Mouse (Mus musculus) c-Kit-negative CD71-positive TER-119-positive erythroid progenitor cells, embryonic 14.5 days (primary cell): ENCODE data around the gene Fam117a.

Source experiments
- DNase-seq: peaks from one replicate; pipeline ENCODE4 v3.0.0-alpha.2; 2013; ENCODE audit warnings: low read depth, low spot score

Fam117a gene

DNA sequence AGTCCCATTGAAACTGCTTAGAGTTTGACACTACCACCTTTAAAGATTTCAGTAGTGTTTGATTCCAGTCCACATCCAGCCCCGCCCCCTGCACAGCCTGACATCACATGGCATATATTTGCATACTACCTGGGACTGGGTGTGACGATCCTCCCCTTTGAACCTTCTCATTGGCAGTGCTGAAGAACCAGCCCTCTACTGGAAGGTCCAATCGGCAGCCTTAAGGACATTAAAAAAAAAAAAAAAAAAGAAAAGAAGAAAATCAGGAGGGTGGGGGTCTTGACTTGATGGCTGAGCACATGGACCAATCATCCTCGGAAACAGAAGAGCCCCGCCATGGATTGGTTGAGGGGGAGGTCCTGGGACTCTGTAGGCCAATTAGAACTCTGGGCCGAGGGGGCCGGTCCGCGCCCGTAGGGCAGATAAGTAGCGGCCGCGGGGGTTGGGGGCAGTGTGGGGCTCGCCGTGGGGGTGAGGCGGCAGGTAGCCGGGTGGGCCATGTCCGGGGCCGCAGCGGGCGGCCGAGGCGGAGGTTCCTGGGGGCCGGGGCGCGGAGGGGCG is at the start of gene Fam117a:
Gene Fam117a, plus strand, starts transcription at position 451 of the 561 bp plus-strand sequence.
- peak; percentile 74 for DNase-seq

DNA sequence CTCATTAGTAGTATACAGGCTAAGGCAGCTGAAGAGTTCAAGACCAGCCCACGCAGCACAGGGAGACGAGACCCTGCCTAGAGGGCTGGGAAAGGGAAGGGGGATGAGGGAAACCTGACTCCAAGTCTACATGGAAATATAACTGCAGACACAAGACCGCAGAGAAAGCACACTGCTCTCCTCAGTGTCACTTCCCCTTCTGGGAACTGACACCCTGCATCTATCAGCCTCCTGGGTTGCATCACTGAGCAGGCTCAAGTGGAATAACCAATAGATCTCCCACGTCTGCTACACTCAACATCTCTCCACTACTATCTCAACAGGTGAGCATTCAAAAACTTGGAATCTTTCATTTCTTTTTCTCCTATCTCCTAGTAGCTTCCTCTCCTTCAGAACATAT is 44.8 kb upstream of the Fam117a start:
- no peak for DNase-seq

DNA sequence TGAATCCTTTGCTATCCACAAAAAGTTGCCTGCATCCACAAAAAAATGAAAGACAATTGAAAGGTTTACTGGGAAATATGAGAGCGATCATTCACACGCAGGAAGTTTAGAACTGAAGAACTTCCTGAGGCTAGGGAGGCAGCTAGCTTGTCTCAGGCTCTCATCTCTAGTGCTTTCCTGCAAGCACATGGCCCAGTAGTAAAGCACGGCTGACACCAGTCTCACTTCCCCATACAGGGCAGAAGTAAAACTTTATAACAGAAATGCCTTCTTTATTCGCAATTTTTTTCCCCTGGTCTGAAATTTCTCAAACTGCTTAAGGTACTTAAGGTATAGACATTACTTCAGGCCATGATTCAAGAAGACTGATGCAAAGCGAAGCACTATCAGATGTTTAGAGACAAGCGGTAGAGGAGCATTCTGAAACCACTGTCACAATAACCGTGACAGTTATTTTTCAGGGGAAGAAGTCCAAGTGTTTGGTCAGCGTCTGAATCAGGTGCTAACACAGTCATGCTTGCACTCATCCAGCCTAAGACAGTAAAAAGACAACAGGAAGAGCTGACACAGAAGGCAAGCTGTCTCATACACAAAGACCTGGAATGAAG is 43.7 kb upstream of the Fam117a start:
- DNase-seq = no peak

DNA sequence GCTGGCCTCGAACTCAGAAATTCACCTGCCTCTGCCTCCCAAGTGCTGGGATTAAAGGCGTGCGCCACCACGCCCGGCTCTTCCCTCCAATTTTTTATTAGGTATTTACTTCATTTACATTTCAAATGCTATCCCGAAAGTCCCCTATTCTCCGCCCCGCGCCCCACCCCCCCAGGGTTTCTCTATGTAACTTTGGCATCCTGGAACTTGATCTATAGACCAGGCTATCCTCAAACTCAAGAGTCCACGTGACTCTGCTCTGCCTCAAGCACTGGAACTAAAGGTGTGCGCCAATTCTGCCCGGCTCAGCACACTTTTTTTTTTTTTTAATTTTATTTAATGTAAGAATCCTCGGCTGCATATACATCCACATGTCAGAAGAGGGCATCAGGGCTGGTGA is 41.1 kb upstream of the Fam117a start:
- no peak for DNase-seq

DNA sequence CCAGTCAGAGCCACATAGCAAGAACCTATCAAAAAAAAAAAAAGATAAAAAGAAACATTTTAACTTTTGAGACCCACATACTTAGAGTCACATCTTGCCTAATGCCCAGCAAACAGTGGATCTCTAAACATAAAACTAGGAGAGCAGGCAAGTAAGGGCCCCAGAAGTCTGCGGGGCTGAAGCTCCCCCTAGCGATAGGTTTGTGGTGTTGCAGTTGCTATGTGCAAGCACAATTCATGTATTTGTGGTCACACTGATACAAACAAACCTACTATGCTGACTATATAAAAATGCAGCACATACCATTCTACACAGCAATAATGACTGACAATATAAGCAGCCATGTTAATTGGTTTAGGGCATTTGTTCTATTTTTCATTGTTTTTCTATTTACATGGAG is 38.7 kb upstream of the Fam117a start:
- no peak for DNase-seq

DNA sequence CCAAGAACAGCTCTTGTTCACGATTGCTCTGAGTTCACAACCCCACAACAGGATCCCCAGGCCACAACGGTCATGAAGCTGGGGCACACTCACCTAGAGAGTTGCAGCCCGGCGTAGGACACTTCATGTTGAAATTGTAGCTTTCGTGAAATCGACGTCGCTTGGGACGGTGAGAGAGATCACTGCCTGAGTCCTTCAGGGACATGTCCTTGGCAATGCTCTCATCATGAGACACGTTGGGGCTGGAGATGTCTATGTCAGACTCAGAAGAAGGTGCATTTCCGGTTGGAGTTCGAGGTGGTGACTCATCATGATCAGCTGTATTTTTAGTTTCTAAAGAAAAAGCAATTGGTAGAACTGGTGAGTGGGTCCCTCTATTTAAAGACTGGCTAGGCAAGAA is 36.9 kb upstream of the Fam117a start:
- no peak for DNase-seq

DNA sequence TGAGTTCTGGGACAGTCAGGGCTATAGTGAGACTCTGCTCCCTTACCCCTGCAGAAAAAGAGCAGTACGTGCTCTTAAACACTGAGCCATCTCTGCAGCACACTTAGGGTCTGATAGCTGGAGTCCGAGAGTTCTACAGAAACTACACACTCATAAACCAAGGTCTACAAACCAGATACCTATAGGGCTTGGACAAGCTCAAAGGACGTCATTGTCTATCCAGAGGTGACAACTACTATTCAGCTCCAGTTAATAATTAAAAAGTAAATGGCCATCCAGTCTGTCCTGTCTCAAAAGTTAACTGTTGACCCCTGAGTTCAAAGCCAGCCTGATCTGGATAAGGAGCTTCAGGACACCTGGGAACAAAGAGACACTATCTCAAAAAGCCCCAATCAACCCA is 35.0 kb upstream of the Fam117a start:
- no peak for DNase-seq

DNA sequence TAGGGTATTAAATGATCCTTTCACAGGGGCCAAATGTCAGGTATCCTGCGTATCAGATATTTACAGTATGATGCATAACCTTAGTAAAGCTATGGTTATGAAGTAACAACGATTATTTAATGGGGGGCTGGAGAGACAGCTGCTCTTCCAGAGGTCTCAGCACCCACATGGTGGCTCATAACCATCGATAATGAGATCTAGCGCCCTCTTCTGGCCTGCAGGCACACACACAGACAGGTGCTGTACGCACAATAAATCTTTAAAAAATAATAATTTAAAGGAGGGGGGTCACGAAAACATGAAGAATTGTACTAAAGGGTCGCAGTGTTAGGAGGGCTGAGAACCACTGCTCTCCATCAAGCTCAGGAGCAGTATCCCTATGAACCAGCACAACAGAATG is 31.2 kb upstream of the Fam117a start:
- no peak for DNase-seq

DNA sequence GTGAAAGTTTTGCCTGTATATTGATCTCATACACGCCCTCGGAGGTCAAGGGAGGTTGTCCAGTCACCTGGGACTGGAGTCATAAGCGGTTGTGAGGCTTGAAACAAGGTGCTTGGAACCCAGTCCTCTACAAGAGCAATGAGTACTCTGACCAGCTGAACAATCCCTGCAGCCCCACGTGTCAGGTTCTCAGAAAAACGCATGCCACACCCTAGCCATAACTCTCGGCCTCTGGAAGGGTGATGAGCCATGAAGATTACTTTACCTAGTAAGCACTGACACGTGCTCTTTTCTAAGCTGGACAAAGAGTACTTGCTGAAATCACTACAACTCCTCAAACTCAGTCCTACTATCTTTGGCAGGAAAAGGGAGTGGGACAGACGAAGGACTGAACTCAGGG is 29.3 kb upstream of the Fam117a start:
- no peak for DNase-seq

DNA sequence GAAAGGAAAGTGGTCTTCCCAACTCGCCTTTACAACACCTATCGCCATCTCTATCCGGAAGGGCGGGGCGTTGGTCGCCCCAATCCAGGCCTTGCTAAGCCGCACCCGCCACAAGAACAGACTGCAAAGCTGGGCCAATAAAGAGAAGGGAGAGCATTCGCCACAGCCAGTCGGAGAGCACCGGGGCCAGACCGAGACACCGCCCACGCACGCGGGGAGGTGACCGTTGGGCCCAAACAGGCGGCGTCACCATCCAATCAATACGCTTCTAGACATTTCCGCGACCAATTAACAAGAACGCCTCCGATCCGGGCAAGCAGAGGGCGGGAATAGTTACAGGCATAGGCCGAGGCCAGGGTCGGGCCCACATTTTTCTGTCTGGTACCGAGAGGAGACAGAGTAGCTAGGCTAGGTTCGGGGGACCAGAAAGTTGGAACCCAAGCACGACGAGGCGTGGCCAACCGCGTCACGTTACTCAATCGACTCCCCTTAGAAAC is 27.3 kb upstream of the Fam117a start:
- peak; percentile 95 for DNase-seq

DNA sequence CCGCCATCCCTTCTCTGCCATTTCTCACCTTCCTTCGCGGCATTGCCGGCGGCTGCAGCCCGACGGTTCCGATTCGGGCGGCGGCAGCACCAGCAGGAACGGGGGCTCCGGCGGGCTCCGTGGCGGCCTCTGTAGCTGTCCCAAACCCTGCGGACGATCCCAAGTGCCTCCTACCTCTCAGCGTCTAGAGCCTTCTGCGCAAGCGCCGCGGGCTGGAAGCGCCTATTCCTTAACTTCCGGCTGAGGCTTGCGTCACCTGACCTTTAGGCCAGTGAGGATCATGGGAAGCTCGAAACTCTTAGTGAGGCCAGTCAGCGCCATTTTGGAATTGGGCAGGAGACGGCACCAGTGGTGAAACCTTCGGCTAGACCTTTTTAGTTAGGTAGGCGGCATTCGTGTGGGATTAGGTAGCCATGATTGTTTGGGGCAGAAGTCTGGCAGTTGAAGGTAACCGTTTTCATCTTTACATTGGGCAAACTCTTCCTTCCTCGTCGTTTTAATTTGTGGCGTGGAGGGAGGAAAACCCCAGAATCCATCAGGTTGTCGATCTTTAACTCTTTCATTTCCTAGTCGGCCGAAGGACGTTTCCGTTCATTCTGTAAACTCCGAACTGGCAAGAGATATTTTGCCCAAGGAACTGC is 26.7 kb upstream of the Fam117a start, which contains the start of gene Kat7:
Gene Kat7, minus strand, starts transcription at position 240 of the 641 bp plus-strand sequence.
- DNase-seq = peak; percentile 96

DNA sequence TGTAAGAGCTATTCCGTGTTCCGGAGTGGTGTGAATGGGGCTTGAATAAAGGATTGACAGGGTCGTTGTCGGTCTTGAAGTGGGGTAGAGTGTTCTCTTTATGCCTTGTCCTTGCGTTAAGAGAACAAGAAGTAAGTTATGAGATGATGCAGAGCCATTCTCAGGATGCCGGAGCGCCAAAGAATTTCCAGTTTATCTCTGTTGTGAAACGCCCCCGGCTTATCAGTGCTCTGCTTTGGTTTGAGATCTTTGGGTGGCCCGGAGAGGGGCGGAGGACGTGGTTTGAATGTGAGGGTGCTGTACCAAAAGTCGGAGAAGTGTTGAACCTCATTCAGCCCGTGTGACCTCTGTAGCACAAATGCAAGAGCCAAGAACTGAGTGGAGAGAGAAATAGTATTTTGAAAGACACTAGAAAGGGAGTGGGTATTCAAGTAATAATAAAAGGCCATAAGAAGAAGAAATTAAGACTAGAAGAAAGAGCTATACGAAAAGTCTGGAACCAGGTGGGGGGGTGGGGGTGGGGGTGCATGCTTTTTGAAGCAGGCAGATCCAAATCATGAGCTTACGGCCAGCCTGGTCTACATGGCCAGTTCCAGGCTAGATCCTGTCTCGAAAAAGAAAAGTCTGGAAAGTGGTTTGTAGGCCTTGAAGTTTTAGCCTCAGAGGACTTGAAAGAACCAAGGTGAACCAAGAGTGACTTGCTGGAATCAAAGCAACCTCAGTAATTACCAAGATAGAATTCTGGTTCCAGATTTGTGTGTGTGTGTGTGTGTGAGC is 26.0 kb upstream of the Fam117a start:
- no peak for DNase-seq

DNA sequence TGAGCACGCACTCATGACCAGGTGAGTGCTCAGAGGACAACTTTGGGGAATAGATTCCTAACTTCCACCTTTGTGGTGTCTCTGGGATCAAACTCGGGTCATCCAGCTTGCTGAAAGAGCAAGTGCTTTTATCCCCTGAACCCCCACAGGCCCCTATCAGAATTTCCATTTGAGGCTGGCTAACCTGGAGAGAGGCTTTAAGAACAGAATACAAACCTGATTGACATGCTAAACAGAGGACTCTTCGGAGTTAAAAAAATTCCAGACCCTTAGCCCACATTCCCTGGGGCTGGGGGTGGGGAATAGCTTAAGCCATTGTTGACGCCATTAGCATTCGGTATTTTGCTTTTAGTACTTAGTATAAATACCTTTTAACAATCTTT is 25.4 kb upstream of the Fam117a start:
- DNase-seq = no peak

DNA sequence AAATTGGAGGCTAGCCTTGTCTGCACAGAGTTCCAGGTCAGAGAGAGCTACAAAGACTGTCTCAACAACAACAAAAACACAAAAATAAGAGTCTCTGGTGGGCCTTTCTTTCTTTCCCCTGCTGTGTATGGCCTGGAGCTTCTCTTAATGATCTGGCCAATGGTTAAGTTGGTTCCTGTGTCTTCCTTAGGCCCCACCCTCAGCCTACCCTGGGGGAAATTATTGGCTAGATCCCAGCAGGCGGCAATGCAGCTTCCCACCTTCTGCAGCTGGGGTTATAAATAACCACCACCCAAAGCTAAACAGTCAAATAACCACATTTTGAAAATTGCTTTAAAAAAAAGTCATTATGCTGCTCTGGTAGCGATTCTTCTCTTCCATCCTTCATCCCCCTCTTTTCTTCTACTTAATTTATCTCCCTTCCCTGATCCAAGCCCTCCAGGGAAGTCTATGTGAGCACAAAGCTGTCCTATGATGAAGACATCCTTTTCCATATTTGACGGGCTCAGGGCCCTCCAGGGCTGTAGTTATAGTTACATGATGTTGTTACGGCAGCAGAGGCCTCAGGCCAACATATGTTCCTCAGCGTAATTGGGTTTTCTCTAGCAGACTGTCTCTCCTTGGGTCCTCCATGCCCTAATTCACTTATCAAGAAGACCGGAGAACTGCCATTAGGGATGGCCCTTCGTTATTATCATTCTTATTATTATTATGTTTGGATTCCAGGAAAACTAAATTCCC is 21.4 kb upstream of the Fam117a start:
- DNase-seq = no peak

DNA sequence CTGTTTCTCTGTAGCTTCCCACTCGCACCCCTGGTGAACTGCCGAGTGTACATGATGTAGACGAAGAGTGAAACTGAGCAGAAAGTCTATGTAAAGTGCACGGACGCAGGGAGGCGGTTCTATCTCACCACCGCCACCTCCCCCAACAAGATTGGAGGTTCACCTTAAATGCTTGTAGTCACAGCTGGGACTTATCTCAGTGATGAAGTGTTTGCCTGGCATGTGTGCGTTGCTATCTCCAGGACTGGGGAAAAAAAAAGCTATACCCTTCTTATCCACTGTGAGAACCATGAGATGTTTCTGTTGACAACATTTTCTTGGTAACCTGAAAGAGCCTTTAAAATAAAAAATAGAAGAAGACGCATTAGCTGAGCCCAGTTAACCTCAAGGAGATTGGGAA is 18.7 kb upstream of the Fam117a start:
- no peak for DNase-seq

DNA sequence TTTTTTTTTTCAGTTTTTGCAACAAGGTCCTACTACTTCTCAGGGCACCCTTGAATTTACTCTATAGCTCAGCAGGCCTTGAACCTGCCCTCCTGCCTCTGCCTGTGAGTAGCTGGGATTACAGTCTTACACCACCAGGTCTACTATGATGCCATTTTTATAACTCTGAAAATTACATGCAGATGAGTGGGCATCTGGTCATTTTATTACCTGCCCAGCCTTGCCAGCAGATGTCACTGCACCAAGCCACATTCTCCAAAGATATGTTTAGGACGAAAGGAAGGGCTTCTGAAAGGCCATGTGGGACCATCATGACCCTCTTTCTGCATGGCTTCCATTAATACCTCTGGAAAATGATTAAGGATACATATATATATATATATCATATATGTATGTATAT is 17.3 kb upstream of the Fam117a start:
- DNase-seq = no peak

DNA sequence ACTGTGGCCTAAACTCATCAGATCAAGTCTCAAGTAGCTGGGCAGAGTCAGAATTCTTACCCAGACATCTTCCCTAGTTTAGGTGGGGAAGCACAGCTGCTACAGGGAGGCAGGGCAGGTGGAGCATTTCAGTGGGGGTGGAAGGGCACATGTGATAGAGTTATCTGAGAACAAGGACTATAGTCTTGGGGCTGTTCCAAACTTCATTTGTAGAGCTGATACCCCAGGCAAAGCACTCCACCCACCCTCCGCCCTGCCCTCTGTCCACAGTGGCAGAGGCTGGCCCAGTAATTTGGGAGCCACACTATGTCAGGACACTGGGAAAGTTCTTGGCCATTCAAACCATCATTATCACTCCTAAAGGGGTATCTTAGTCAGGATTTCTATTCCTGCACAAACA is 16.8 kb upstream of the Fam117a start:
- no peak for DNase-seq

DNA sequence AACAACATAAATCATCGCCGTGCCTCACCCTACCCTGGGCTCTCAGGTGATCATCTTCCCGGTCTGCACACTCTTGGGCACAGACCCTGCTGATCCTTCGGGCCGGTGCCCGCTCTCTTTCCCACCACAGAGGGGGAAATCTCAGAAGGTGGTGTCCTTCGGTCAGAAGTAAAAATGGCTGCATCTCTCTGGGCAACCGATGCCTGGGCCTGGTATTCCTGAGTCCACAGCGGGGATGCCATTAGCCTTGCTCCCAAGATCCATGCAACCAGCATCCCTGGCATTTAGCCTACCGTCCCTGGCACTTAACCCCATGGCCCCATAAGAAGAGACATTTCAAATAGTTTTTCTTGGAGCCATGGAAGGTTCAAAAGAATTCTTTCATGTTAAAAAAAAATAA is 12.6 kb upstream of the Fam117a start:
- no peak for DNase-seq

DNA sequence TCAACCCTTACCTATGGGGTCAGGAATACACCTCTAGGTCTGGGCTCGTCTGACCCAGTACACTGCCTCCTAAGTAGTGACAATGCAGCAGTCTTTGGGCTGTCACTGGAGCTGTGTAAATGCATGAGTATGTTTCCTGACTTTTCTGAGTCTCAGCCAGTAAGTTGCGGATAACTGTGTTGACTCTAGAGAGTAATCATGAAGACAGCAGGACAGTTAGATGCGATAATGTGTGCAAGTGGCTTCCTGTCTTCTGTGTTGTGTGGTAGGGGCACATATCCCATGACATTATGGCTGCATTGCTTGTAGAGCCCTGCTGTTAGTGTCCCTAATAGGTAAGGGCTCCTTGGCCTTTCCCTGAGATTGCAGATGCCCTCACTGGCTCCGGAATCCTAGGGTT is 11.0 kb upstream of the Fam117a start:
- no peak for DNase-seq

DNA sequence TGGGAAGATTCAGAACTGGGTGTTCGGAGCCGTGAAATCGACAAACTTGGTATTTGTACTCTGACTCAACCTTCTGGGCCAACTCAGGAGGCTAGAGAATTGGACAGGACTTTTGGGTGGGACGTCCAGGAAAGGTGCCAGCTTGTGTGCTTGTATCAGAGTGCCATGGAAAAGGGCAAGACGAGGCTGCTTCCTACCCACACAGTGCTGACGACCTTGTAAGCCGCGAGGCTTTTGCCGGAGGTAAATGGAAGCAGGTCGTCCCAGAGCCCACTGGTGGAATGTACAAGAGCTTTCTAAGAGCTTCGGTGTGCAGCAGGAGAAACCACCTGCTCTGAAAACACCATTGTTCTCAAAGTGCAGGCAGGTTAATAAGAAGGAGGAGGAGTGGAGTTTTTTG is 10.6 kb upstream of the Fam117a start:
- no peak for DNase-seq

DNA sequence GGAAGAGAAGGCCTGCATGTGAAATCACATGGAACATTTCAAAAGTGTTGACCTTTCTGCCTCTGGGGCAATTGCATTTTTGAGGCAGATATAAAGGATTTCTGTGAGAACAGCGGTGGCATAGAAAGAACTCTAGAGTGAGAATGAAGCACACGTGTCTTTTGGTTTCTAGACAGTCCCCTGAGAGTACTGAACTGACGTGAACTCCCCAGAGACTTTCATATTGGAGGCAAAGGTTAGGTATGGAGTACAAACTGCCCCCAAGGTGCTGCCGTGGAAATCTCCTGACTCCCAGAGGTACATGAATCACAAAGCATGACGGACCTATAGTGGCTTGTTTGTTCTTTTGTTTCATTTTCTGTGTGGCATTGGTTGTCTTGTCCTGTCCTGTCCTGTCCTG is 8.2 kb upstream of the Fam117a start:
- DNase-seq = no peak

DNA sequence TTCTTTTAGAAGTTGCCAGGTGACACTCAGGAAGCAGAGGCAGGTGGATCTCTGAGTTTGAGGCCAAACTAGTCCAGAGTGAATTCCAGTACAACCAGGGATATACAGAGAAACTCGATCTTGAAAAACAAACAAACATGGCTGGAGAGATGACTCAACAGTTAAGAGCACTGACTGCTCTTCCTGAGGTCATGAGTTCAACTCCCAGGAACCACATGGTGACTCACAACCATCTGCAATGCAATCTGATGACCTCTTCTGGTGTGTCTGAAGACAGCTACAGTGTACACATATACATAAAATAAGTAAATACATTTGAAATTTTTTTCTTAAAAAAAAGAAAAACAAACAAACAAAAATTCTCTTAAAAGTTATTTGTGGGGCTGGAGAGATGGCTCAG is 6.2 kb upstream of the Fam117a start:
- DNase-seq = no peak
